Mouse (Mus musculus) neutrophil, adult 5-6 weeks (primary cell): ENCODE results near the gene Clpx. TPM values are rescaled to one million over a fixed set of nuclear protein-coding genes. Genes with fewer than 3 reads are reported as not detected.
"Not testable (repeated sequence)": the region's sequence is repeated elsewhere in the genome, so short reads cannot be mapped to it uniquely, and the experiment has no call there.

ENCODE experiments used
- ATAC-seq: fragments of 151-379, 151-347 bp; 2 replicates; pipeline ENCODE4 v1.8.0; 2017; ENCODE audit warnings: mild to moderate bottlenecking, moderate TSS enrichment; ENCODE audit not compliant: insufficient number of reproducible peaks, poor library complexity, low FRiP score, severe bottlenecking; ENCODE audit errors: extremely low read depth
- total RNA-seq: library from RNA; stranded (forward); fragments of 200-1000 nt; gene quantifications from 2 replicates; pipeline ENCODE4 v1.2.3, GENCODE M21; 2017

The Clpx gene
- 42.4 and 50.0 TPM in 2 replicates for total RNA-seq

DNA sequence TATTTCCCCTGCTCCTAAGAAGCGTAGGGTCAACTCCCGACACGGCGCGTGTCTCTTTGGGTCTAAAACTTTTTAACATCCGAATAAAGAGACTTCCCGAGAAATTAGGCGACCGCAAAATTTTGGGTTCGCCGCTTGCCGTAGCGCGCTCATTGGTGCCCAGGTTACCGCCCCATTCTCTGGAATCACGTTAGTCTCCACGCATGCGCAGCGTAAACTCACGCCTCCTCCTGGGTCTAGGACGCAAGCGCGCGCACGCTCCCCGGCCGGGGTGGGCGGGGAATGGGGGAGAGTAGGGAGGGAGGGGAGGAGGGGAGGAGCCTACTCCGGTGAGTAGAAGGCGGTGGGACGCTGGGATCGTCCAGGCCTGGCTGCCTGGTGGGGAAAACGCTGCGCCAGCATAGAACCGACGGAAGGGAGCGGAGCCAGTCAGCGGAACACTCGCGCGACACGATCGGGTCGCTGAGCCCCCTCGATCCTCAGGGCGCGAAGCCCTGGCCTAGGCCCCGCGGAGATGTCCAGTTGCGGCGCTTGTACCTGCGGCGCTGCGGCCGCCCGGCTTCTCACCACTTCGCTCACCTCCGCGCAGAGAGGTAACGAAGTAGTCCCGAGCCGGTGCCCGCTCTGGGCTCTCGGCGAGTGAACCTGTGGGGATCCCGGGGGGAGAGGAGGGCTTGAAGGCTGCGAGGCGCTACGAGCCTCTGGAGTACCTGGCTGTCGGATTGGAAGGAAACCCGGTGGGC is at the start of gene Clpx:
Gene Clpx (plus strand): TSS at position 288 of the 743 bp plus-strand sequence.
- peak; percentile 93 for ATAC-seq

- ATAC-seq: no peak
Measured at GRCm38 (mm10) chr9:65247502-65248376, 46.3 kb upstream of the Clpx start.

DNA sequence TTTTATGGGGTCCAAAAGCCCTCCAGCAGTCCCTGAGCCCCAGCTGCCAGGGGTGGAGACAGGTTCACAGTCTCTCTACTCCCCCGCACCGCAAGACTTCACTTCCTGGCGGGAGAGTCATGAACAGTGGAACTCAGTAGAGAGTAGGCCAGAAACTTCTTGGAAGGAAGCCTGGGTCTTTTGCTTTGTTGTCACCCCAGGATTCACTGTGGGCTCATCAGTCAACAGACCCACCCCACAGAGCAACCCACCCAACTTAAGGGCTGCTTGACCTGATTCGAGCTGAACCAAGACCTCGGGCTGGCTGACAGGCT is 45.7 kb upstream of the Clpx start:
- no peak for ATAC-seq

- no peak for ATAC-seq
Measured at GRCm38 (mm10) chr9:65252026-65252425, 42.0 kb upstream of the Clpx start.

GRCm38 (mm10) chr9:65255906-65256600 is 38.0 kb upstream of the Clpx start:
- no peak for ATAC-seq

DNA sequence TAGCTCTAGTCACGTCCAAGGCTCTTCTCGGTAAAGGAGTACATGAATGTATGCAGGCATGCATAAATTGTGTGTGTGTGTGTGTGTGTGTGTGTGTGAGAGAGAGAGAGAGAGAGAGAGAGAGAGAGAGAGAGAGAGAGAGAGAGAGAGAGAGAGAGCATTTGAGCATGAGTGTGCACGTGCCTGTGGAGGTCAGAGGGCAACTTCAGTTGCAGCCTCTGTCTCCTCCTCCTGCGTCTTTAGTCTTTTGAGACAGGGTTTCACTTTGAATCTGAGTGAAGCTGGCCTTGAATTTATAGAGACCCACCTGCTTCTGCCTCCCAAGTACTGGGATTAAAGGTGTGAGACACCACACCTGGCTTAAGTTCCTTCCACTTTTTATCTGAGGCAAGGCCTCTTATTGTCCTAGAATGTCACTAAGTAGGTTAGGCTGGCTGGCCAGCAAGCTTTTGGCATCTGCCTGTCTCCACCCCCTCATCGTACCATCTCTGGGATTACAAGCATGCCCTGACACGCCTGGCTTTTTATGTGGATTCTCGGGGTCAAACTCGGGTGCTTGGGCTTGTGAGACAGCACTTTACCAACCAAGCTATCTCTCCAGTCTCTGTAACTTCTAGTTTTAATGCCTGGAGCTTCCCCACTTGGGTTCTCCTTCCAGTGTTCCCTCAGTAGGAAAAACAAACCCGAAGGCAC is 36.7 kb upstream of the Clpx start:
- ATAC-seq: no peak

GRCm38 (mm10) chr9:65259366-65259765 is 34.7 kb upstream of the Clpx start:
- no peak for ATAC-seq

- ATAC-seq: no peak
Measured at GRCm38 (mm10) chr9:65261591-65262230, 32.3 kb upstream of the Clpx start.

DNA sequence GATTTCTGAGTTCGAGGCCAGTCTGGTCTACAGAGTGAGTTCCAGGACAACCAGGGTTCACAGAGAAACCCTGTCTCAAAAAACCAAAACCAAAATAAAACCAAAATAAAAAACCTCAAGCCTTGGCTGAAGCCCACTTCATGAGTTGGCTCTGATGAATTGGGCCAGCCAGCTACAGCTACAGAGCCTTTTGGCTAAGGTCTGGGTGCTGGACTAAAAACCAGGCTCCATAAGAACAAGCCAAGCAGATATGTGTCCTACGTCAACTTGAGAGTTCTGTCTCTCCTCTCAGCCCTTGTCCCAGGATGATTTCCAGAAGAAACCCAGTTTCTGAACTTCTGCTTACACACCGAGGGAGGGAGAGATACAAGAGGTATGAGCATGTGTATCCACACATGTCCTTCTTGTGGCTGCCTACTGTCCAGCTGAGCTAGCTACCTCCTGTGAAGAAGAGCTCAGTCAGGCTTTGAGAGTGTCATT is 31.4 kb upstream of the Clpx start:
- no peak for ATAC-seq

- ATAC-seq: no peak
Measured at GRCm38 (mm10) chr9:65264959-65265358, 29.1 kb upstream of the Clpx start, which contains the start of gene Cilp. Cilp (plus strand) TSS chr9:65265180.

DNA sequence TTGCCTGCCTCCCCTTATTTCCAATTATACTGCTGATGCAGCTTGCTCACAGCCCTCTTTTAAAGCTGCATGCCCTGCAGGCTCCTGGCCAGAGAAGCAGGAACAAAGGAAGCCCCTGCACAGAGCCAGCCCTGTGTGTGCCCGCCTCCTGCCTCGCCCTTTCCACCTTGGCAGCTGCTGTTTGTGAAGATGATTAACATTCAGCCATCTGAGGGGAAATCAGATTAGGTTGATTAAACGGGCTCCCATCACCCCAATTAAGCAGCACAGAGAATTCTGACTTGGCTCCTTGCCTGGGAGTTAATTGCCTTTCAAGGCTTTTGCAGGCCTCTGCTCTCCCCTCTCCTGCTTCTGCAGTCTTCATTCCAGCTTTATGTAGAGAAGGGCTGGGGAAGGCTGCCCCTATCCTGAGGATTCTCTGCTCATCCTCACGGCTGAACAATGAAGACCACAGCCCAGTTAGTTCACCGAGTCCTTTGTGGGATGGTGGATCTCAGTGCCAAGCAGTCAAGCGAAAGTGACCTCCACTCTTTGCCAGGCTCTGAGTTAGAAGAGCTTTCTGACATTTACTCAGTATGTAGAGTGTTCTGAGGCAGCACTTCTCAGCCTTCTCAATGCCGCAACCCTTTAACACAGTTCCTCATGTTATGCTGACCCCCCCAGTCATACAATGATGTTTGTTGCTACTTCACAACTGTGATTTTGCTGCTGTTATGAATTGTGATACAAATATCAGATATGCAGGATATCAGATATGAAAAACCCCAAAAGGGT is 26.1 kb upstream of the Clpx start:
- no peak for ATAC-seq

DNA sequence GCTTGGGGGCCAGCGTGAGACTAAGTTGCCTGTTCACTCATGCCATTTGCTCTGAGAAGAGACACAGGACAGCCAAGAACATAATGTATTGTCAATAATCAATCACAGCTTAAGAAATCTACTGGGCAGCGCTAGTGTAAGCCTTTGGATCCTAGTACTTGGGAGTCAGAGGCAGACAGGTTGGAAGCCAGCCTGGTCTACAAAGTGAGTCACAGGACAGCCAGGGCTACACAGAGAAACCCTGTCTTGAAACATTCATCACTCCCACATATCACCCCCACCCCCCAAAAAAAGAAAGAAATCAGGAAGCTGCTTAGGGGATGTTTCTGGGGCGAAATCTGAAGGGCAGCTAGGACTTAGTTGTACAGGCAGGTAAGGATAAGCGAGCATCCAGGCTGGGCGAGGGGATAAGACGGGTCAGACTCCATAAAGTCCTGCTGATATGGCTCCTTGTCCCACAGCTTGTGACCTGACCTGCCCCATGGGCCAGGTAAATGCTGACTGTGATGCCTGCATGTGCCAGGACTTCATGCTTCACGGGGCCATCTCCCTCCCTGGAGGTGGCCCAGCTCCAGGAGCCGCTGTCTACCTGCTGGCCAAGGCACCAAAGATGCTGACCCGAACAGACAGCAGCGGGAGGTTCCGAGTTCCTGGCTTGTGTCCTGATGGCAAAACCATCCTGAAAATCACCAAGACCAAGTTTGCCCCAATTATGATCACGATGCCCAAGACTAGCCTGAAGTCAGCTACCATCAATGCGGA is 20.8 kb upstream of the Clpx start:
- no peak for ATAC-seq

DNA sequence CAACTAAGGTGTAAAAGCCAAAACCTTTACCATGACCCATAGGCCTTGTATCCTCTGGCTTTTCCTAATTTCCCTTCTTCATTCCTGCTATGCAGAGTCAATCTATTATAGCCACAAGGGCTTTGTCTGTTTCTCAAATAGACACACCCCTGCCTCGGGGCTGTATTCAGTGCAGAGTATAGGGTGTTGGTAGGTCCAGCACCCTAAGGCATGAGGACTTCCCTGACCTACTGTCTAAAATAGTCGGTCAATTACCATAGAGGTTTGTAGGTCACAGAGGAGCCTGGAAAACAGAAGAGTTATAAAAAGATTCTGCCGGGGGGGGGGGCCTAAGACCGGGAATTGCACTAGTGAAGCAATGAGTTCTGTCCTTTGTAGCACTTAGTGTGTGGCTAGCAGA is 20.2 kb upstream of the Clpx start:
- no peak for ATAC-seq

DNA sequence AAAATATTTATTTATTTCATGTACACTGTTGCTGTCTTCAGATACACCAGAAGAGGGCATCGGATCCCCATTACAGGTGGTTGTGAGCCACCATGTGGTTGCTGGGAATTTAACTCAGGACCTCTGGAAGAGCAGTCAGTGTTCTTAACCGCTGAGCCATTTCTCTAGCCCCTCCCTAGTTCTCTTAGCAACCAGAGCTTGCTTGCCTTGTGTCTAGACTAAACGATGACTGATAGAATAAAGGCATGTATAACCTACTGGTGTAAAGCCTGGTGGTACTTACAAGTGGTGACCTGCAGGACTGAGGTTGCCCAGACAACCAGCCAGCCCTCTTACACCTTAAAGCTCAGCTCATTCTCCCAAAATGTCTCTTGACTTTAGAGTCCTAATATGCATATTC is 19.2 kb upstream of the Clpx start:
- ATAC-seq: not testable (repeated sequence)

GRCm38 (mm10) chr9:65275810-65276530 is 18.1 kb upstream of the Clpx start:
- ATAC-seq: no peak

DNA sequence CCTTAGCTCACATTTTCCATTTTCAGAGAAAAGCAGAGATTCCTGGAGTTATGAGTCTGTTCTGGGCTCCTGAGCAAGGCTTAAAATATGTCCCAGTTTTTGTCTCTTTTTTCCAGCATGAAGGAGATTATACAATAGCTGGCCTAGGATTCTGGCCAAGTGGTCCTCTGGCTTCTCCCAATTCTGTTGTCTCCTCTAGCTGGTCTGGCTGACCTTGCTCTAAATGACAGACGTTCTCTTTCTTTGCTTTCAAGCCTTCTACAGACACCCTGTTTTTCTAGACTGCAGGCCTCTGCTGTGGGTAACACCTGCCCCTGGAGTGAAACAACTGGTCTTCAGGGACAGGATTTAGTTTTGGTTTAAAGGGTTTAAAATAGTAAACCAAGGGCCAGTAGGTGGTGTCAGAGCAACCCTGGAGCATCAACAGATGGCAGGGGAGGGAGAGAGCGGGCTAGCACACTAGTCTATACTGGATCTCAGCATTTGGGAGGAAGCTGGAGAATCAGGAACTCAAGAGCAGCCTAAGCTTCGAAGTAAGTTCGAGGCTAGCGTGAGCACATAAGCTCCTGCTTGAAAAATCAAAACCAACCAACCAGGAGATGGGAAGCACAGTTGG is 12.4 kb upstream of the Clpx start:
- no peak for ATAC-seq
